In genomic region chr9:96879024-96879423, GRCm38 (mm10) we compare ENCODE assay signal across 11 mouse cellular contexts. TPM values are rescaled to one million over a fixed set of nuclear protein-coding genes. Genes with fewer than 3 reads are reported as not detected.
DNase-seq lines count a peak whose midpoint lies in the region; ATAC-seq and TF ChIP-seq lines count a peak whose summit lies in the region.
"Had no signal": no experiment of that assay in that cellular context is flagged by ENCODE, and none has a peak within 500 bp of the region (broad histone marks: within the 10 kb centered on the region; RNA-seq: fewer than 3 reads in every experiment).

No protein-coding gene starts in this region.

- H3K9ac ChIP-seq in heart, embryonic 14.5 days (ENCODE audit: low read length): peak overlapping the region; percentile 2; the same call in 1 of the 2 replicates
- no peak overlapping the region for H3K9ac ChIP-seq in midbrain, embryonic 11.5 days (ENCODE audit: low read length)
- H3K9ac ChIP-seq: liver, embryonic 13.5 days; midbrain, embryonic 12.5 days had no signal

- H3K4me2 ChIP-seq in heart, embryonic 14.5 days (ENCODE audit: low read length): peak overlapping the region; percentile 43
- H3K4me2 ChIP-seq in midbrain, embryonic 11.5 days: no peak overlapping the region
- H3K4me2 ChIP-seq: liver, embryonic 13.5 days; midbrain, embryonic 12.5 days had no signal

- peak overlapping the region; percentile 34; the same call in 1 of the 2 replicates for H3K4me3 ChIP-seq in gastrocnemius, adult 2 months
- no peak overlapping the region for H3K4me3 ChIP-seq in heart, embryonic 14.5 days (ENCODE audit: control insufficient read depth in 1 of 2, insufficient read depth in 1 of 2, low read depth in 1 of 2, low read length in 2 of 2)
- no peak overlapping the region for H3K4me3 ChIP-seq in midbrain, embryonic 11.5 days (ENCODE audit: low read depth, low read length)
- H3K4me3 ChIP-seq: erythroblast, embryonic 14.5 days; liver, embryonic 13.5 days; midbrain, embryonic 12.5 days had no signal

- H3K36me3 ChIP-seq in heart, embryonic 14.5 days (ENCODE audit: control insufficient read depth, insufficient read depth, low read length): no peaks in the 10 kb centered on the region
- H3K36me3 ChIP-seq in midbrain, embryonic 11.5 days (ENCODE audit: control insufficient read depth, insufficient read depth, low read length): no peaks in the 10 kb centered on the region
- H3K36me3 ChIP-seq: liver, embryonic 13.5 days; midbrain, embryonic 12.5 days had no signal

- no peak for TF ChIP-seq CTCF in gastrocnemius, adult 2 months (IDR thresholded peaks at IDR 0.05)

- WGBS in heart, embryonic 14.5 days: 21% methylated on average over 6 of the region's 6 CpGs
- WGBS in midbrain, embryonic 11.5 days: 94% methylated on average over 6 of the region's 6 CpGs

- peak; percentile 73 for ATAC-seq in heart, embryonic 14.5 days (ENCODE audit: insufficient number of reproducible peaks, insufficient read depth, low FRiP score, low read depth)
- no peak for ATAC-seq in midbrain, embryonic 11.5 days (ENCODE audit: low FRiP score)

- no peaks in the 10 kb centered on the region for H3K9me3 ChIP-seq in heart, embryonic 14.5 days (ENCODE audit: control insufficient read depth, low read length)
- no peaks in the 10 kb centered on the region for H3K9me3 ChIP-seq in midbrain, embryonic 11.5 days (ENCODE audit: control insufficient read depth, low read length)
- H3K9me3 ChIP-seq: liver, embryonic 13.5 days; midbrain, embryonic 12.5 days had no signal

- peak; percentile 78 for DNase-seq in 3134 (ENCODE audit: extremely low read depth, insufficient read length, low spot score)
- peak; percentile 39 for DNase-seq in adrenal gland, postnatal 25 days
- DNase-seq in gastrocnemius, adult 2 months: peak; percentile 86
- no peak for DNase-seq in kidney, postnatal 4 days
- DNase-seq in midbrain, embryonic 11.5 days (ENCODE audit: low spot score, missing footprints): no peak
- no peak for DNase-seq in urinary bladder, postnatal 4 days (ENCODE audit: low spot score in 2 of 2)
- DNase-seq: kidney, adult 18-20 months; liver, embryonic 13.5 days had no signal

- H3K4me1 ChIP-seq in heart, embryonic 14.5 days (ENCODE audit: control insufficient read depth in 2 of 2, insufficient read depth in 2 of 2, low read length in 2 of 2): peaks cover 49 to 62% of the 10 kb centered on the region in 2 experiments
- peaks cover 14% of the 10 kb centered on the region; the same call in 1 of the 2 replicates for H3K4me1 ChIP-seq in midbrain, embryonic 11.5 days (ENCODE audit: control insufficient read depth, insufficient read depth, low read length)
- H3K4me1 ChIP-seq: liver, embryonic 13.5 days had no signal

- H3K27me3 ChIP-seq in heart, embryonic 14.5 days (ENCODE audit: control insufficient read depth, insufficient read depth, low read length): no peaks in the 10 kb centered on the region
- no peaks in the 10 kb centered on the region for H3K27me3 ChIP-seq in midbrain, embryonic 11.5 days (ENCODE audit: control insufficient read depth, insufficient read depth, low read length)
- H3K27me3 ChIP-seq: midbrain, embryonic 12.5 days had no signal

- peak overlapping the region; percentile 86 for H3K27ac ChIP-seq in gastrocnemius, adult 2 months
- H3K27ac ChIP-seq in heart, embryonic 14.5 days (replicated peaks in 1 of 2; ENCODE audit: control insufficient read depth in 1 of 2, insufficient read depth in 1 of 2, low read depth in 2 of 2, low read length in 2 of 2): peak overlapping the region; percentile 80 to 93
- H3K27ac ChIP-seq in midbrain, embryonic 11.5 days (ENCODE audit: low read depth, low read length): no peak overlapping the region
- H3K27ac ChIP-seq: liver, embryonic 13.5 days had no signal

- intact Hi-C loops in gastrocnemius, adult 2 months (cut with DNase I): no loop called here

RNA-seq across cellular contexts. Expression of gene Pxylp1, which starts 13.4 kb away (rescaled TPM):
- 7.8 and 13.1 TPM in 2 replicates for total RNA-seq in adrenal gland, postnatal 25 days (2021)
- total RNA-seq in gastrocnemius, adult 2 months (2021): 1 to 10 TPM in 1 of 2 experiments, under 1 TPM in 1; 0.36 to 2.7 TPM
- polyA plus RNA-seq in heart, embryonic 14.5 days (2014; fragmentation: Nextera tagmentation; extraction: Ambion mirVana): 41.1 and 41.3 TPM in 2 replicates
- 63.8 and 71.8 TPM in 2 replicates for polyA plus RNA-seq in midbrain, embryonic 11.5 days (2014; fragmentation: Nextera tagmentation; extraction: Ambion mirVana)

Comparison
In these comparisons a context has a peak if more than half of its experiments do, and no peak if none do; other contexts are left out.
1. DNase-seq: peak in 3134 (single experiment), adrenal gland, postnatal 25 days (single experiment) and gastrocnemius, adult 2 months (single experiment); none in kidney, postnatal 4 days (0 of 2), midbrain, embryonic 11.5 days (single experiment) and urinary bladder, postnatal 4 days (0 of 2).